Mouse (Mus musculus) limb, embryonic 13.5 days (tissue): ENCODE measurements around the gene Fcrl6. TPM values are rescaled to one million over a fixed set of nuclear protein-coding genes. Genes with fewer than 3 reads are reported as not detected.

ENCODE experiments used
- ATAC-seq: fragments of 200-750 bp; cut with Nextera tagmentation; 2 replicates; pipeline ENCODE4 v1.8.0; 2017; ENCODE audit warnings: low read depth, moderate number of reproducible peaks, moderate TSS enrichment; ENCODE audit not compliant: low FRiP score
- H3K27ac ChIP-seq: fragments of 300-500 bp; sonication (generic); 2 replicates; pipeline ENCODE4 v1.5.1; 2015; ENCODE audit warnings: inconsistent platforms, mild to moderate bottlenecking, moderate library complexity
- H3K27me3 ChIP-seq: fragments of 300-500 bp; sonication (generic); 2 replicates; pipeline ENCODE4 v1.6.1; 2015; ENCODE audit warnings: mild to moderate bottlenecking, inconsistent platforms
- H3K36me3 ChIP-seq: fragments of 300-500 bp; sonication (generic); 2 replicates; pipeline ENCODE4 v1.6.1; 2015; ENCODE audit warnings: inconsistent platforms, mild to moderate bottlenecking, moderate library complexity
- H3K4me1 ChIP-seq: fragments of 300-500 bp; sonication (generic); 2 replicates; pipeline ENCODE4 v1.6.1; 2015; ENCODE audit warnings: inconsistent platforms
- H3K4me2 ChIP-seq: fragments of 300-500 bp; sonication (generic); replicated peaks from 2 replicates; pipeline ENCODE4 v1.6.1; 2015; ENCODE audit warnings: inconsistent platforms, mild to moderate bottlenecking, moderate library complexity
- H3K4me3 ChIP-seq: fragments of 300-500 bp; sonication (generic); 2 replicates; pipeline ENCODE4 v1.5.1; 2015; ENCODE audit warnings: moderate library complexity, mild to moderate bottlenecking, inconsistent platforms
- H3K9ac ChIP-seq: fragments of 300-500 bp; sonication (generic); 2 replicates; pipeline ENCODE4 v1.6.1; 2015; ENCODE audit warnings: mild to moderate bottlenecking, inconsistent platforms
- H3K9me3 ChIP-seq: fragments of 300-500 bp; sonication (generic); 2 replicates; pipeline ENCODE4 v1.6.1; 2016; ENCODE audit warnings: inconsistent platforms
- WGBS: fragments of 180-500 bp; shearing (Covaris S2); methylation state at CpG from one replicate; pipeline ENCODE4 v1.1.7; 2015; 5-methylcytosine and 5-hydroxymethylcytosine counted together
- polyA plus RNA-seq: library from polyadenylated mRNA; unstranded; fragments of >200 nt; fragmentation: Nextera tagmentation; extraction: Ambion mirVana; gene quantifications from 2 replicates; pipeline ENCODE4 v1.2.1, GENCODE M21; 2015

The Fcrl6 gene
- polyA plus RNA-seq, 1 experiment from 2014 or later = 1.0 TPM

- Histone ChIP-seq H3K27ac (no peak overlapping the region), H3K9ac (no peak overlapping the region), H3K27me3 (peaks cover 4% of the 10 kb centered on the region; the same call in 1 of the 2 replicates), H3K9me3 (peaks cover under 1% of the 10 kb centered on the region; the same call in 1 of the 2 replicates), H3K4me1 (peaks cover 12% of the 10 kb centered on the region; the same call in 1 of the 2 replicates), H3K36me3 (no peaks in the 10 kb centered on the region), H3K4me3 (no peak overlapping the region), H3K4me2 (peak overlapping the region; percentile 70; the same call in 1 of the 2 replicates)
- 88% methylated on average over 5 of the region's 5 CpGs for WGBS
- no peak for ATAC-seq
Observed at GRCm38 (mm10) chr1:172631721-172632120, 29.4 kb upstream of the Fcrl6 start.

GRCm38 (mm10) chr1:172629831-172630230, 27.5 kb upstream of the Fcrl6 start:
- Histone ChIP-seq H3K27me3 (peaks cover under 1% of the 10 kb centered on the region; the same call in 1 of the 2 replicates), H3K36me3 (no peaks in the 10 kb centered on the region), H3K9me3 (peaks cover 4% of the 10 kb centered on the region; the same call in 1 of the 2 replicates), H3K4me2 (no peak overlapping the region), H3K27ac (no peak overlapping the region), H3K4me1 (peaks cover 12% of the 10 kb centered on the region; the same call in 1 of the 2 replicates), H3K4me3 (no peak overlapping the region), H3K9ac (no peak overlapping the region)
- no peak for ATAC-seq
- 35% methylated on average over 7 of the region's 7 CpGs for WGBS

- Histone ChIP-seq H3K4me1 (peaks cover 12% of the 10 kb centered on the region; the same call in 1 of the 2 replicates), H3K27me3 (no peaks in the 10 kb centered on the region), H3K9ac (no peak overlapping the region), H3K27ac (no peak overlapping the region), H3K36me3 (no peaks in the 10 kb centered on the region), H3K9me3 (peaks cover 4% of the 10 kb centered on the region; the same call in 1 of the 2 replicates), H3K4me3 (no peak overlapping the region), H3K4me2 (no peak overlapping the region)
- no peak for ATAC-seq
- WGBS = 98% methylated on average over 3 of the region's 3 CpGs
Observed at GRCm38 (mm10) chr1:172626306-172626705, 24.0 kb upstream of the Fcrl6 start.

- H3K9ac ChIP-seq = no peak overlapping the region
- 0 out of 2 replicates have a peak, but pooled peaks cover under 1% of the 10 kb centered on the region for H3K4me1 ChIP-seq
- peaks cover 11% of the 10 kb centered on the region for H3K27me3 ChIP-seq
- H3K4me2 ChIP-seq = no peak overlapping the region
- H3K27ac ChIP-seq = no peak overlapping the region
- no peaks in the 10 kb centered on the region for H3K36me3 ChIP-seq
- H3K4me3 ChIP-seq = no peak overlapping the region
- WGBS = 35% methylated on average over 3 of the region's 3 CpGs
- H3K9me3 ChIP-seq = peaks cover 4% of the 10 kb centered on the region; the same call in 1 of the 2 replicates
- no peak for ATAC-seq
Observed at GRCm38 (mm10) chr1:172624081-172624480, 21.7 kb upstream of the Fcrl6 start.

- no peaks in the 10 kb centered on the region for H3K36me3 ChIP-seq
- H3K27ac ChIP-seq = no peak overlapping the region
- H3K4me2 ChIP-seq = no peak overlapping the region
- no peak overlapping the region for H3K4me3 ChIP-seq
- peaks cover 4% of the 10 kb centered on the region; the same call in 1 of the 2 replicates for H3K9me3 ChIP-seq
- H3K4me1 ChIP-seq = no peaks in the 10 kb centered on the region
- WGBS = 54% methylated on average over 5 of the region's 5 CpGs
- ATAC-seq = no peak
- H3K9ac ChIP-seq = no peak overlapping the region
- peaks cover 11% of the 10 kb centered on the region for H3K27me3 ChIP-seq
Observed at GRCm38 (mm10) chr1:172623599-172623998, 21.2 kb upstream of the Fcrl6 start.

GRCm38 (mm10) chr1:172619235-172619634, 16.9 kb upstream of the Fcrl6 start:
- H3K9ac ChIP-seq = no peak overlapping the region
- H3K4me1 ChIP-seq = peaks cover 21% of the 10 kb centered on the region
- peaks cover 14% of the 10 kb centered on the region for H3K27me3 ChIP-seq
- no peaks in the 10 kb centered on the region for H3K9me3 ChIP-seq
- H3K36me3 ChIP-seq = no peaks in the 10 kb centered on the region
- WGBS = 20% methylated on average over 7 of the region's 7 CpGs
- no peak overlapping the region for H3K4me3 ChIP-seq
- H3K4me2 ChIP-seq = no peak overlapping the region
- no peak for ATAC-seq
- H3K27ac ChIP-seq = no peak overlapping the region

GRCm38 (mm10) chr1:172618141-172618540, 15.8 kb upstream of the Fcrl6 start:
- Histone ChIP-seq H3K4me2 (peak overlapping the region; percentile 70), H3K4me3 (no peak overlapping the region), H3K9me3 (no peaks in the 10 kb centered on the region), H3K9ac (no peak overlapping the region), H3K27me3 (peaks cover 14% of the 10 kb centered on the region), H3K36me3 (no peaks in the 10 kb centered on the region), H3K4me1 (peaks cover 21% of the 10 kb centered on the region), H3K27ac (no peak overlapping the region; the same call in 1 of the 2 replicates)
- ATAC-seq = peak; percentile 79
- WGBS = 7% methylated on average over 4 of the region's 4 CpGs

- peak; percentile 4; the same call in 1 of the 2 replicates for ATAC-seq
- peak overlapping the region; percentile 36 for H3K4me3 ChIP-seq
- peaks cover 14% of the 10 kb centered on the region for H3K27me3 ChIP-seq
- peak overlapping the region; percentile 70 for H3K4me2 ChIP-seq
- H3K4me1 ChIP-seq = peaks cover 21% of the 10 kb centered on the region
- 19% methylated on average over 14 of the region's 14 CpGs for WGBS
- no peaks in the 10 kb centered on the region for H3K9me3 ChIP-seq
- H3K36me3 ChIP-seq = no peaks in the 10 kb centered on the region
- no peak overlapping the region; the same call in 1 of the 2 replicates for H3K27ac ChIP-seq
- peak overlapping the region; percentile 53; the same call in 1 of the 2 replicates for H3K9ac ChIP-seq
Observed at GRCm38 (mm10) chr1:172617365-172618076, 15.2 kb upstream of the Fcrl6 start.

GRCm38 (mm10) chr1:172616537-172617300, 14.4 kb upstream of the Fcrl6 start:
- no peak overlapping the region; the same call in 1 of the 2 replicates for H3K27ac ChIP-seq
- H3K27me3 ChIP-seq = peaks cover 14% of the 10 kb centered on the region
- peak overlapping the region; percentile 53 for H3K9ac ChIP-seq
- H3K36me3 ChIP-seq = no peaks in the 10 kb centered on the region
- H3K4me3 ChIP-seq = peak overlapping the region; percentile 36
- H3K4me1 ChIP-seq = peaks cover 21% of the 10 kb centered on the region
- no peaks in the 10 kb centered on the region for H3K9me3 ChIP-seq
- H3K4me2 ChIP-seq = peak overlapping the region; percentile 70
- peak; percentile 34; the same call in 1 of the 2 replicates for ATAC-seq
- 11% methylated on average over 22 of the region's 22 CpGs for WGBS

GRCm38 (mm10) chr1:172615412-172615811, 13.1 kb upstream of the Fcrl6 start:
- no peaks in the 10 kb centered on the region for H3K9me3 ChIP-seq
- no peak overlapping the region for H3K4me2 ChIP-seq
- peaks cover 7% of the 10 kb centered on the region for H3K27me3 ChIP-seq
- no peak overlapping the region for H3K27ac ChIP-seq
- ATAC-seq = no peak
- WGBS = 60% methylated on average over 4 of the region's 4 CpGs
- H3K4me3 ChIP-seq = no peak overlapping the region
- H3K4me1 ChIP-seq = peaks cover 21% of the 10 kb centered on the region
- H3K9ac ChIP-seq = no peak overlapping the region
- no peaks in the 10 kb centered on the region for H3K36me3 ChIP-seq

GRCm38 (mm10) chr1:172614654-172615053, 12.3 kb upstream of the Fcrl6 start:
- WGBS = 89% methylated on average over 10 of the region's 10 CpGs
- Histone ChIP-seq H3K4me2 (no peak overlapping the region), H3K4me3 (no peak overlapping the region), H3K4me1 (peaks cover 21% of the 10 kb centered on the region), H3K27ac (no peak overlapping the region), H3K36me3 (no peaks in the 10 kb centered on the region), H3K9ac (no peak overlapping the region), H3K9me3 (no peaks in the 10 kb centered on the region), H3K27me3 (peaks cover 3% of the 10 kb centered on the region; the same call in 1 of the 2 replicates)
- no peak for ATAC-seq

GRCm38 (mm10) chr1:172612745-172613144, 10.4 kb upstream of the Fcrl6 start:
- WGBS = 46% methylated on average over 1 of the region's 1 CpGs
- H3K9ac ChIP-seq = no peak overlapping the region
- no peak for ATAC-seq

More at GRCm38 (mm10) chr1:172612745-172613144, 10.4 kb upstream of the Fcrl6 start:
- H3K36me3 ChIP-seq = no peaks in the 10 kb centered on the region
- no peak overlapping the region for H3K4me2 ChIP-seq
- H3K4me3 ChIP-seq = no peak overlapping the region
- H3K27ac ChIP-seq = no peak overlapping the region
- no peaks in the 10 kb centered on the region for H3K9me3 ChIP-seq
- peaks cover 3% of the 10 kb centered on the region; the same call in 1 of the 2 replicates for H3K27me3 ChIP-seq
- peaks cover 14% of the 10 kb centered on the region for H3K4me1 ChIP-seq
